Mouse (Mus musculus): ENCODE measurements at regions not wholly inside any gene's neighbourhood (a gene's known extent, or its start where the extent isn't known, plus 50 kb on each side); places are given as distances from the start of the nearest gene placed in this dataset.

DNA sequence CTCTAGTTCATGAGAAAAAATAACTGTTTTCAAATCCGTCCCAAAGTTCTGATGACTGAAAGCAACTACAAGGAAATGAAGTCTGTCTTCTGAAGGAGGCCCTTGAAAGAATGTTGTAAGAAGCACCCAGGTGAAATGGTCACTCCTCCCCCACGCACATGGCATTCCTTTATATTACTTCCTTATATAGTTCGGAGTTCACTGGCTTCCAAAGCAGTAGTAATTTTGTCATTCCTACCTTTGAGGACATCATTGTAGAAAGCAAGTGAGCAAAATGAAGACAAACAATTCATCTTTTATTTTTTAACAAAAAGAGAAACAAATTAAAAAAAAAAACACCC lies 115.1 kb downstream of the Bmp2 start:
- TF ChIP-seq CTCF (IDR thresholded peaks at IDR 0.05; ENCODE audit: low read depth) (no peak), EP300 (IDR thresholded peaks at IDR 0.05; ENCODE audit: low read depth) (no peak)
